Mouse (Mus musculus): ENCODE measurements around the gene Tmem167.

DNA sequence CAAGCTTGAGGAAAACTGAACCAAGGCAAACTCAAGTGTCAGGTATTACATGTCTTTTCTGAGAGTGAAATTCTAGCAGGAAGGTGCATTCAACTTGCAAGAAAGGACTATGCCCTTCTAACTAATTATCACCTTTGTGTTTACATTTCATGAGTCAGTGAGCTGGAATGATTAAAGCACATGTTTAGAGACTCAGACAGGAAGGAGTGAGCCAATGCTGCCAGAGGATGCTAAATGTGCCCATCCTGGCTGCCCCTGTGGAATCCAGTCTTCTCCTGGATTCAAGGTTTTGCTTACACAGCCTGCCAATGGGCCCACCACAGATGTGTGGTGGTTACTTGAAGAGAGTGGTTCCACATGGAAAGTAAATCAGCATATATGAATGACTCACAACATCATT is 82.5 kb downstream of the Tmem167 start:
- TF ChIP-seq EP300 (optimal IDR thresholded peaks at IDR 0.05) (no peak), CTCF (IDR thresholded peaks at IDR 0.05; ENCODE audit: low read depth) (no peak)

Measured in stomach, postnatal 0 days (tissue).